Mouse (Mus musculus): ENCODE data around the gene Aff1.

Aff1 gene

GRCm38 (mm10) chr5:103747098-103747497 is 54.9 kb downstream of the Aff1 start:
- no peak for DNase-seq (ENCODE audit: low read depth in 1 of 2, low spot score in 2 of 2)

DNA sequence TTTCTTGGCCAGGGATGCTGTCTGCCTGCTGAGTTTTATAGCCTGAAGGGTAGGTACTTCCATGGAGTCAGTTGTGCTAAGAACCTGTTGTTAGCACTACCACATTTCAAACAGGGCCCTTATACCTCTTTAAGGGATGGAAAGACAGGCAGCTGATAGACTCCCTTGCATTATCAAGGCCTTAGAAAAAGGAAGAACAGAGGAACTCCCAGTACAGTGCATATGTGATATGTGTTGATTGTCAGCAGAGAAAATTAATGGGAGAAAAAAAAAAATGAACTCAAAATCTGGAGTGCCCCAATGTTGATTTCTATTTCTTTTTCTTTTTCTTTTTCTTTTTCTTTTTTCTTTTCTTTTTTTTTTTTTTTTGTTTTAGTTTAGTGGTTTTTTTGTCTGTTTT is 56.2 kb downstream of the Aff1 start:
- DNase-seq (ENCODE audit: low read depth in 1 of 2, low spot score in 2 of 2), result no peak

GRCm38 (mm10) chr5:103749465-103750285 is 57.5 kb downstream of the Aff1 start:
- DNase-seq (ENCODE audit: low read depth in 1 of 2, low spot score in 2 of 2), result no peak

GRCm38 (mm10) chr5:103752665-103753510 is 60.7 kb downstream of the Aff1 start:
- peak in 1 of 2 experiments; percentile 47 for DNase-seq (ENCODE audit: low read depth in 1 of 2, low spot score in 2 of 2)

DNA sequence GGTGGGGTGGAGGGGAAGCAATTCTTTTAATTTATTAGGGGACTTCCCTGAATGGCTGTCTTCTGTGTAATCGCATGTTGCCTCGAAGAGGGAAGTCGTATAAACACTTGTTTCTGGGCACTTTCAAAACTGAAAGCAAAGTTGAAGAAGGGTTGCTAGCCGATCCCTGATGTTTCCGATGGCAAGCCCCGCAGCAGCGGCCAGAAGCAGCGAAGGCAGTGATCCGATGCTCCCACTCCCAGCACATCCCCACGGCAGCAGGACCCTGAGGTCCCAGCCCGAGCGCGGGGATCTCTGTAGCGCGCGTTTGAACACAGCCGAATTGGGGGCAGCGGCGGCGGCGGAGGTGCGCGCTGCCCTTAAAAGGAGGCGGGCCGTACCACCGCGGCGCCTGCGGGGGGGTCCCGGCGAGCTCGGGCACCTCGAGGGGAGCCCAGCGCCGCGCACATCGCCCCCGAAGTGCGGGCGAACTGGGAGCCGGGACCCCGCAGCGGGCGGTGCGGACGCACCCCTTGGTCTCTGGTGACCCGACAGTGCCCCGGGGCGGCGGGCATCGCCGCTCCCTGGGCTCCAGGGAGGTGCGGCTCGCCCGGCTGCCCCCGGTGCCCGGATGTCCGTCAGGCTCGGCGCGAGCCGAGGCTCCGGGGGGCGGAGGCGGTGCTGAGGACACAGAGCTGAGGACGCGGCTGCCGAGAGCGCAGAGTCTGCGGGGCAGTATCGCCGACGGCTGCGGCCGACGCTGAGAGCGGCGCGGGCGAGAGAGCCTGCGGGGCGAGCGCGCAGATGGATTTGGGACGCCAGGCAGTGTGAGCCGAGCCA is 61.5 kb downstream of the Aff1 start:
- peak in 1 of 2 experiments; percentile 78 for DNase-seq (ENCODE audit: low read depth in 1 of 2, low spot score in 2 of 2)

DNA sequence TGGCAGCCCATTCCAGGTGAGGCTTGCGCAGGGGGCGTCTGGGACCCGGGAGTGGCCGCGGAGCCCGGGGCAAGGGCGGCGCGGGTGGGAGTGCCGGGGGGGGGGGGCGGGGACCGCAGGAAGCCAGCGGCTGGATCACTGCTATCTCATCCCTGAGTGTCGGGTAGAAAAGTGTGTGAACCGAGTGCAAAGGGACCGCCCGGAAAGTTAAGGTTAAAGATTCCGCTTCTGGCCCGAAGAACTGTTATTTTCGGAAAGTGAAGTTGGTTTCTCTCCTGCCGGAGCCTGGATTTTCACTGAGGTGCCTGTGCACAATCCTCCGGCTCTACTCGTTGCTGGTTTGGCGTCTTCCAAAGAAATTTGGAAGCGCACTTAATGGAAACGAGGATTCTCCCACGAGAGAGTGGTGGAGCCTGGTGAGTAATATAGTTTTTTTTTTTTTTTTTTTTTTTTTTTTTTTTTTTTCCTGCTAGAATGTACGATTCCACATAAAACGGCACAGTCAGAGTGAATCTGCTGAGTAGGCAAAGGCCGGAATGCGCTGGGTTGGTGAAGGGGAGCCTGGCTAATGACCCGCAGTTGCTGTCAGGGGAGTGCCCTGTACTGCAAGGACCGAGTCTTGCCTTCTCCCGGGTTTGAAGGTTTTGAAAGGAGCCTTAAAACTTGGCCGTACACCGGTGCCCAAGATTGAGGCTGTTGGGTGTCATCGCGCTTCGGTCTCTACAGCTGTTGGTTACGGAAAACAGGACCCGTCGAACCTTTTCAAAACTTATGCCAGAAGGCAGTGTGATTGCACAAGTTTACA is 62.4 kb downstream of the Aff1 start:
- DNase-seq (ENCODE audit: low read depth in 1 of 2, low spot score in 2 of 2), result no peak

DNA sequence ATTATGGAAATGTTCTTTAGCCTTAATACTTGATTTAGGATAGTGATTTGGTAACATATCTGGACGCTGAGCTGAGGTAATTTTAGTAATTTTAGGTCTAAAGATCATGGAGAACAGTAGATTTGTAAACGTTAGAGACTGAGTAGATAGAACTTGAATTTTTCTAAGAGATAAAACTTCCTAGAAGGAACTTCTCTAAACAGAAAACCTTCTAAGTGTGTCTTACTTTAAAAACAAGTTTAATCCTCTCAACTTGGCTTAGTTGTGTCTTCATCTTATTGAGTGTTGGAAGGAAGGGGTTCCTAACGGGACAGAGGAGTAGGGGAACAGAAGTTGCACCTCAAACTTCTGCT is 62.9 kb downstream of the Aff1 start:
- DNase-seq (ENCODE audit: low read depth in 1 of 2, low spot score in 2 of 2), result no peak

GRCm38 (mm10) chr5:103756231-103756714 is 64.1 kb downstream of the Aff1 start:
- DNase-seq (ENCODE audit: low read depth in 1 of 2, low spot score in 2 of 2), result no peak

- DNase-seq (ENCODE audit: low read depth in 1 of 2, low spot score in 2 of 2), result no peak
These were observed 66.3 kb downstream of the Aff1 start for GRCm38 (mm10) chr5:103758491-103758890.

DNA sequence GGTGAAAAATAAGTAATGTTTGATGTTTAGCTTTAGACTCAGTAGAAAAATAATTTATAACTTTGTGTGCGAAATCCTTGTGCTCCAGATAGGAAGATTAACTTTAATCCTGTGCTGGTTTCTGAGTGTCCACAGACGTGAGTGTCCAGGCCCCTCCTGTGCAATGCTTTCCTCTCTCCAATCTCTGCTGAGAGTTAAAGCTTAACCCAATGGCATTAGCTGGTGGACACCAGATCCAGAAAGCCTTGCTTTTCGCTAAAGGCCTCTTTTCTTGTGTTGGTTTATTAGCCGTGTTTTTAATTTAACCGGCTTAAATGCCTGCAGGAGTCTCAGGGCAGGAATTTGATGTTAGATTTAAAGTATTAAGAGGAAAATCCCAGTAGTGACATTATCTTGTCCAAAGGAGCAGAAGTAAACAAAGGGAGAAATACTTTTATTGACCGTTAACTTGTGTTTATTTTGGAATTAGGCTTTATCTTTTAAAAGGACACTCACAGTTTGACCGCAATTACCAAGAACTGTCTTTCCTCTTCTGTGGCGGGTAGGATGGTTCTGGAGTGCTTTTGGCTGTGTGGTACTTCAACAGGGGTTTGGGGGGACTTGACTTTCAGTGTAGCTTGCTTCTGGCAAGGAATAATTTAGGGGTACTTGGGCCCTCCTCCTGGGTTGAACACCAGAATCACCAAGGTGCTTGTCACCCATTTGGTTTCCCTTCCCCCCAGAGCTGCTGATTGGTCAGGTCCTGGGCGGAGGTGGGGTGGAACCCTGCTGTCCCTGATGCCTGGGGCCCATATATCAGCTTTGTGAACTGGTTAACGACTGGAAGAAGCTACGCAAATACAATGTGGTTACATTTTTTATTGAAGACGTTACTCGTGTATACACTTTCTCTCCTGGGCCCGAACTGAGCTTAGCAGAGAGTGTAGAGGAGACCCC is 67.6 kb downstream of the Aff1 start:
- no peak for DNase-seq (ENCODE audit: low read depth in 1 of 2, low spot score in 2 of 2)

GRCm38 (mm10) chr5:103760425-103761131 is 68.4 kb downstream of the Aff1 start:
- DNase-seq (ENCODE audit: low read depth in 1 of 2, low spot score in 2 of 2), result no peak

DNA sequence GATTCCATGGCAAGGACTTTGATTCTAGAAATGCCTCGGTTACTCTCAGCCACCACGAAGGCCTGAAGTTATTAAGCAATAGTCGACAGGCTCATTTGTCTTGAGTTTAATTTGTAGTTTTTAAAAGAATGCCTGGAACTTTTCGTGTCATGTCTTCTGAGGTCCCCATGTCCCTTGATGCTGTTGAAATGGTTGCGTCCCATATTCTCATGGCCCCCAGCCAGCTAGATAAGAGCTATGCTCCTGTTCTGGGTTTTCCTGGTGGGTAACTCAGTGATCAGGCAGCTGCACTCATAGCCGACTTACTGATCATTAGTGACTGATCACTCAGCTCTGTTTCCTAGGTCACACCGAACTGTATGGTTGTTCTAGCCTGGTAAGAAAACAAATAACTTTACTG is 69.6 kb downstream of the Aff1 start:
- no peak for DNase-seq (ENCODE audit: low read depth in 1 of 2, low spot score in 2 of 2)

- DNase-seq (ENCODE audit: low read depth in 1 of 2, low spot score in 2 of 2), result no peak
These were observed 70.7 kb downstream of the Aff1 start for GRCm38 (mm10) chr5:103762850-103763254.

GRCm38 (mm10) chr5:103765356-103765755 is 73.2 kb downstream of the Aff1 start:
- DNase-seq (ENCODE audit: low read depth in 1 of 2, low spot score in 2 of 2), result no peak

DNA sequence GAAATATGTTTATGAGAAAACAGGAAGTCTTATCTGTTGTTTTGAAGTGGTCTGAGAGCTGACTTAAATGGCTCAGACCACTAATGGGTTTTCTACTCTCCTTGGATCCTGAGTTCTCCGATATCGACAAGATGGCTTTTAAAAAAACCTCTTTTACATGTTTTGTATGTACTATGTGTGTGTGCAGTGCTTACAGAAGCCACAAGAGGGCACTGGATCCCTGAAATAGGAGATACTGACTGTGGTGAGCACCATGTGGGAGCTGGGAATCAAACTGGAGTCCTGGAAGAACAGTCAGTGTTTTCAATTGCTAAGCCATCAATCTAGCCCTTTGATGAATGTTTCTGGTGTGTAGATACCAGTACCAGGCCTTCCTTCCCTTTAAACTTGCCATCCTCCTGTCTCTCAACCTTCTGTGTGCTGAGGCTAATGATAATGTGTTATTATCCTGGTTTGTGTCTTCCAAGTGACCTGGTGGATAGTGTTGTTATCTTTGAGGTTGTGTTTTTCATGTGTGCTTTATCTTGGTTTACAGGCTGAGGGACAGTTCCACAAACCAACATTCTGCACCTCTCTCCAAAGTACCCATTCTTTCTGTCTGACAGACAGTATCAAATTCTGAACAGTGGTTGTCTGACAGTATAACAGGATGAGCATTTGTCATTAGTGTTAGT is 73.7 kb downstream of the Aff1 start:
- DNase-seq (ENCODE audit: low read depth in 1 of 2, low spot score in 2 of 2), result no peak

DNA sequence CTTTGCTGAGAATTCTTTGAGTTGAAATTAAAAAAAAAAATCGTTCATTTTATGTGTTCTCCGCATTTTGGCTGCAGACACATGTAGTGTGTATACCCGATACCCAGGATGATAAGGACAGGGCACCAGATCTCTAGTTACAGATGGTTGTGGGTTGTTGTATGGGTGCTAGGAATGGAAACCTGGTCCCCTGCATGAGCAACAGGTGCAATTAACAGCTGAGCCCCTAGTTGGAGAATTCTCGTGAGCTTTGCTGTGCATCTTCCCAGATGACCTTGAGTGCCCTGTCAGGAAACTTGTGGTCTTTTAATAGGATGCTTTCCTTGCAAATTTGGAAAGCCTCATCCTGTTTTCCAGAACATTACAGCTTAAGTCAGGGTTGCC is 74.2 kb downstream of the Aff1 start:
- no peak for DNase-seq (ENCODE audit: low read depth in 1 of 2, low spot score in 2 of 2)

DNA sequence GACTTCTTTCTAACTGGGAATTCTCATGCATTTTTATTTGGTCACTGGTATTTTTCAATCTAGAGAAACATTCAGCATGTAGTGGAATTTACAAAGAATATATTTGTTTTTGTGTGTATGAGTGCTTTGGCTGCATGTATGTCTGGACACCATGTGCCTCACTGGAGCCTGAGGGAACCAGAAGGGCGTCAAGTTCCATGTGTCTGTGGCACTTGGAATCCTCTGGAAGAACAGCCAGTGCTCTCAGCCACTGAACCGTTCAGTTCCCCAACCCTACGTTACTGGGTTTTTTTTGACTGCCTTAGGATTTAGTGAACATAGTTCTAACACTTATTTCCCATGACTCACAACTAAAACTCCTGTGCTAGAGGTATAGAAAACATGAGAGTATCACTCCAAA is 76.8 kb downstream of the Aff1 start:
- no peak for DNase-seq (ENCODE audit: low read depth in 1 of 2, low spot score in 2 of 2)

GRCm38 (mm10) chr5:103769701-103770100 is 77.5 kb downstream of the Aff1 start:
- no peak for DNase-seq (ENCODE audit: low read depth in 1 of 2, low spot score in 2 of 2)
